Mouse (Mus musculus) stomach, postnatal 0 days (tissue): ENCODE measurements at regions not wholly inside any gene's neighbourhood (a gene's known extent, or its start where the extent isn't known, plus 50 kb on each side); places are given as distances from the start of the nearest gene placed in this dataset.

Source experiments
- CTCF ChIP-seq: IDR thresholded peaks from 2 replicates; pipeline ENCODE4 v1.5.1; 2016; ENCODE audit warnings: antibody characterized with exemption, low read depth, mild to moderate bottlenecking, moderate library complexity
- EP300 ChIP-seq: optimal IDR thresholded peaks from 2 replicates; pipeline ENCODE3; 2016; ENCODE audit warnings: antibody characterized with exemption

GRCm38 (mm10) chr3:31389955-31390354, 79.8 kb upstream of the Slc7a14 start:
- TF ChIP-seq EP300 (no peak), CTCF (no peak)
